Mouse (Mus musculus): ENCODE data around the gene Ppp4r1.

The Ppp4r1 gene

DNA sequence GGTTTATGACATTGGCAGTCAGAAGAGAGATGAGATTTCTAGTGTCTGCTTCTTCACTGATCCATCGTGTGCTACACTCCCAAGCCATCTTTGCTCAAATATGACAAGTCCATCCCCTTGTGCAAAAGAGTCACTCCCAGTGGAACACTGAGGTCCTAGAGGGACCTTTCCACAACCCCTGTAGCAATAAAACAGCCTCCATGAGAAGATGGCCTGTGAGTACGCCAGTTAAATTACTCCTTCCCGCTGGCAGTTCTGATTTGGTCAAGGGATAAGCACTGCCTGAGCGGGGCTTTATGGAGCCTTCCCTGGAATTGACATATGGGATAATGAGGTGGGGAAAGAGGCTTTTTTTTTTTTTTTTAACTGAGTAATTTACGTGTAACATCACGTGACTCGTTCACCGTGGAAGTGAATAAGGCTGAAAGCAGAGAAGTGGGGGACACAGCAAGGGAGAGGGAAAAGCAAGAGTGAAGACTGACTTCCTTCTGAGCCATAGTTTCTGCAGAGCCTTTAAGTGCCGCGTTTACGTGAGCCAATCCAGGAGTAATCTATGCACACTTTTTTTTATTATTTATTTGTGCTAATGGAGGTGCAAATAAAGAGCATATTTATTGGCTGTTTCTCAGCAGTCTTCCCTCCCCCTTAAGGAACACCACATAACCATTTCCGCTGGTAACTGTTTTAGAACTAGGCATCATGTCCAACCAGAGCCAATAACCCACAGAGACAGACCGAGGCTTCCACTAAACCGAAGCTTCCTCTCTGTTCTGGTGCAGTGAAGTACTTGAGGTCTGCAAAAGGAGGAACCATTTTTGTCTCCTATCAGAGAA is 103.5 kb downstream of the Ppp4r1 start, which contains the start of gene Ralbp1:
TSS of gene Ralbp1 (minus strand) at position 102 of the 833 bp plus-strand sequence.
- intact Hi-C loops (cut with DNase I) = no loop called here

DNA sequence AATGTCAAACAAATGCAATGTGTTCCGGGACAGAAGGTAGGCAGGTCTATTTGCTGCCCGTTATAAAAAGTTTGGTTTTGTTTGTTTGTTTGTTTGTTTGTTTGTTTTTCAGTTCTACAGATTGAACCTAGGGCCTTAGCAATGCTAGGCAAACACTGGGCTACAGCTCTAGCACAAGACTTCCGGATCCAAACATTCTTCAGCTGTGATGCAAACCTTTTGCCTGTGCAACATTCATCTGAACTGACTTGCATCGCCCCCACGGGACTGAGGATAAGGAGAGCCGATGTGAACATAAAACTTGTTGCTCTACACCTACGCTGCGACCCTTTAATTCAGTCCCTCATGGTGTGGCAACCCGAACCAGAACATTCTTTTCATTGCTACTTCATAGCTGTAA is 104.2 kb downstream of the Ppp4r1 start:
- intact Hi-C loops (cut with DNase I) = no loop called here

DNA sequence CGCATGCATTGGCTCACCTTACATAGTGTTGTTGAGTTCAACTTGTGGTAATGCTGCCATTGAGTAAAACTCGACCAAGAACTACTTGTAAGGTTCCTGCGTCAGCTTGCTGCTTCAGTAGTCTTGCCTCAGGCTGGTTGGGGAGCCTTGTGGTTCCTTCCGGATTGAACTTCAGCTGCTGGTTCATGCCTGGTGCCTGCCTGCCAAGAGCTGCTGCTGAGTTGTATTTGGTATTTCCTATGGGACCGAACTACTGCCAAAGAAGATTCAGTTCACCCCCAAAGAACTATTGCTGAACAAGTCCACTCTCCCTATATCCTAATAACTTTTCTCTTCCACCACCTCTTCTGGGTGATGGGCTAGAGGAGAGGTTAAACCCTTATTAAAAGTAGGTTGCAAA is 107.1 kb downstream of the Ppp4r1 start:
- intact Hi-C loops (cut with DNase I) = no loop called here
